Mouse (Mus musculus): ENCODE results near the gene Edc4.

DNA sequence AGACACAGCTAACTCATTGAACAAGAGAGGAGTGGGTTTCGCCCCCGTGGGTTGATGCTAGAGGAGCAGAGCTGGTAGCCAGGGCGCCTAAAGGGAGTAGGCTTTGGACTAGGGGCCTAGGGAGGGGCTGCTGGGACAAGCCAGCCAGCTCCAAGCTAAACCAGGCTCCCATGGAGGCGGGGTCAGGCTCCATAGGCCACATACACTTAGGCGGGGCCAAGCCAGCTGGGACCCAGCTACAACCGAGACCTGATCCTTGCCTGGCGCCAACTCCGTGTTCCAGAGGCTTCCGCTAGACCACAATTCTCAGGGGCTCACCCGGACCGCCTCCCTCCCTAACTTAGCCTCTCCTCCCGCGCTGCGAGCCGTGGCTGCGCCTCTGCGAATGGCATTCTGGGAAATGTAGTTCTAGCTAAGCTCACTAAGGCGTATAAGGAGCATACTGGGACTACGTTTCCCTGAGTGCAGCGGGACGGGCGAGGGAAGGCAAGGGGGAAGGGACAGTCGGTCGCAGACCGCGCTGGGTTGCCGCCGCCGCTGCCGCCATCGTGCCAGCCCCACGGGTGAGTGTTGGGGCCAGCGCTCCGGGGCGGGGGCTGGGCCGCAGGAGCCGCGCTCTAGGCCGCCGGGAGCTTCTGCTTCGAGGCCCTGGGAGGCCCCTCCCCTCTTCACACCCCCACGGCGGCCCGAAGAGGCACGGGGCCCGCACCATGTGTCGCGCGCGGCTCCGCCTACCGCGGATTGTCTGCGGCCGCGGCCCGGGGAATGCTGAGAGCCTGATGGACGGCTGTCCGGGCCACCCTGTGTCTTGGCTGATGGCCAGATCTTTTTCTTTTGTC lies 20.3 kb upstream of the Edc4 start, which contains the start of gene Nutf2:
- TF ChIP-seq POLR2A (IDR thresholded peaks at IDR 0.05; ENCODE audit: control insufficient read depth, extremely low read depth, insufficient read depth, low read length, poor library complexity) (peak; percentile 74; the same call in 1 of the 2 replicates), CTCF (IDR thresholded peaks at IDR 0.05; ENCODE audit: borderline replicate concordance, control insufficient read depth, extremely low read depth, insufficient read depth, low read length, poor library complexity) (peak; percentile 22; the same call in 1 of the 2 replicates)

Measured in thymus, adult 2 months (tissue).